Mouse (Mus musculus) CD4-positive helper T cell, adult 2 months (primary cell): ENCODE measurements around the gene Tmub2.
A peak's percentile ranks its signal among the peaks of the same experiment; 100 is the strongest.
"Not testable (repeated sequence)": the region's sequence is repeated elsewhere in the genome, so short reads cannot be mapped to it uniquely, and the experiment has no call there.

Source experiments
- DNase-seq: peaks from one replicate; pipeline ENCODE4 v3.0.0-alpha.2; 2012; ENCODE audit warnings: low read depth, missing footprints, low spot score

Gene Tmub2

DNA sequence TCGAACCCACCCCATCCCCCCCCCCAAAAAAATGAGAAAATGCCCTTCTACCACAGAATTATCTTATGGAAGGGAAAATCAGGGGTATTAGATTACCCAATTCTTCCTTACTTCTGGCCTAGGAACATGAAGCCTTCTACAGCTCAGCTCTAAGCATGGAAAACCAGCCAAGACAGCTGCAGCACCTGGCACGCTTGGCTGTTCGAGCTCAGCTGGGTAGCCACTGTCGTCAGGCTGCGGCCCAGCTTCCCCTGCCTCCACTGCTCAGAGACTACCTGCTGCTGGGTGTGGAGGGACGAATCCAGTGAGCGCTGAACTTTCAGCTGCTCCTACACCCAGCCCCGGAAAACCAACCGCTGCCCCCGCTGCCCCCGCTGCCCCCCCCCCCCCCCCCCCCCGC, 7.0 kb upstream of the Tmub2 start:
- DNase-seq = no peak

DNA sequence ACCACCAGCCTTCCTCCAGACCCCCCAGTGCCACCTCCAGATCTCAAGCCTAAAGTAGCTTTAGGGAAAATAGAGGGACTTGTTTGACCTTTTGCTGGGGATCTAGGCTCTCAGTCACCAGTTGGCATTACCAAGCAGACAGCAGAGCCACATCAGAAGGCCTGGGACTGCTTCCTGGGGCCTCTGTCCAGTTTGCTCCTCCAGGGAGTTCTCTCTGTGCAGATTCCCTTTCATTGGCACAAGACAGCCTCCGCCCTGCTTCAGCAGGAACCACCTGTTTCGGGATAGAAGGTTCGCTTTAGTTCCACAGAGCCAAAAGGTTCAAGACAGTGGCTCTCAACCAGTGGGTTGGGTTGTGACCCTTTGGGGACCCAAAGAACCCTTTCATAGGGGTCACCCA, 5.1 kb upstream of the Tmub2 start:
- no peak for DNase-seq

DNA sequence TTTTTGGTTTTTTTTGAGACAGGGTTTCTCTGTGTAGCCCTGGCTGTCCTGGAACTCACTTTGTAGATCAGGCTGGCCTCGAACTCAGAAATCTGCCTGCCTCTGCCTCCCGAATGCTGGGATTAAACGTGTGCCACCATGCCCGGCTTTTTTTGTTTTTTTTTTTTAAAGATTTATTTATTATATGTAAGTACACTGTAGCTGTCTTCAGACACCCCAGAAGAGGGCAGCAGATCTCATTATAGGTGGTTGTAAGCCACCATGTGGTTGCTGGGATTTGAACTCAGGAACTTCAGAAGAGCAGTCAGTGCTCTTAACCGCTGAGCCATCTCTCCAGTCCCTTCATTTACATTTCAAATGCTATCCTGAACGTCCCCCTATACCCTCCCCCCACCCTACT, 4.5 kb upstream of the Tmub2 start:
- not testable (repeated sequence) for DNase-seq

DNA sequence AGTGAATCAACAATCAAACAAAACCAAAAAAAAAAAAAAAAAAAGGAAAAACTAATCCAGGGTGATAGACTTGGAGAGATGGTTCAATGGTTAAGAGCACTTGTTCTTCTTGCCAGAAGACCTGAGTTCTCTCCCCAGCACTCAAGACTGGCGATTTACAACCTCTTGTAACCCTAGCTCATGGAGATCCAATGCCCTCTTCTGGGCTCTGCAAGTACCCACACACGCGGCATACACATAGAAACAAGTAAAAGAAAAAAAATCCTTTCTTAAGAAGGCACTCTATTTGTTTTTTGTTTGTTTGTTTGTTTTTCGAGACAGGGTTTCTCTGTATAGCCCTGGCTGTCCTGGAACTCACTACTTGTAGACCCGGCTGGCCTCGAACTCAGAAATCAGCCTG, 809 bp upstream of the Tmub2 start:
- peak; percentile 31 for DNase-seq

DNA sequence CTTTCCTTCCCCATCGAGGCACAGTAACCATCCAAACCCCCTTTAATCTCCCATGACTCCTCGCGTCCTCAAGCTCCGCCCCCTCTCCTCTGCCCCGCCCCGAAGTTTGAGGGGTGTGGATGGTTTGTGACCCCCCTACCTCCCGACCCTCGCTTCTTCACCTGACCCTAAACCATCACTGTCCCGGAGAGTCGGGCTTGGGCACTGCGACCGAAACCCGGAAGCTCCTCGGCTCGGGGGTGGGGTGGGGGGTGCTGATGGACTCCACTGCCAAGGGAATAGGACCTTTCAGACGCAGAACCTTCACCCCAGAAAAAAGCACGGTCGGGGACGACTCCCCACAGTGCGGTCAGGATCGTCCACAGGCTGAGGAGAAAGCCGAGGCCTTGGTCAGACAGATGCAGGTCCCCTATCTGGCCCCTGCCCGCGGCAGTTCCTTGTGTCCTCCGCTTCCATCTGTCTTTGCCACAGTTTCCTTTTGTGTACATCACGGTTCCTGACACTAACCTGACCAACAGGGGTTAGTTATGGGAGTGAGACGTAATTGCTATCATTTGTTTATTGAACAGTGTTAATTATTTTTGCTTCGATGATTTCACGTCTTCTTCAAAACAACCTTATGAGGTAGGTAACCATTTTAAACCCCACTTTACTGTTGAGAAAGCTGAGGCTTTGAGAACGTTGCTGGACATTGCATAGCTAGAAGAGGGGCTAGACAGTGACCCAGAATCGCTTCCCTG, 534 bp downstream of the Tmub2 start:
- no peak for DNase-seq

DNA sequence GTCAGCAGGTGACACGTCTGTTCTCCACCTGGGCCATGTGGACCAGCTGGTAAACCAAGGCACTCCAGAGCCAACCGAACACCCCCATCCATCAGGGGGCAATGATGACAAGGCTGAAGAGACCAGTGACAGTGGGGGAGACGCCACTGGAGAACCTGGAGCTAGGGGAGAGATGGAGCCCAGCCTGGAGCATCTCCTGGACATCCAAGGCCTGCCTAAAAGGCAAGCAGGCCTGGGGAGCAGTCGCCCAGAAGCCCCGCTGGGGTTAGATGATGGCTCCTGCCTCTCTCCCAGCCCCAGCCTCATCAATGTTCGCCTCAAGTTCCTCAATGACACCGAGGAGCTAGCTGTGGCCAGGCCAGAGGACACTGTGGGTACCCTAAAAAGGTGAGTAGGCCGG, 2.8 kb downstream of the Tmub2 start:
- no peak for DNase-seq

DNA sequence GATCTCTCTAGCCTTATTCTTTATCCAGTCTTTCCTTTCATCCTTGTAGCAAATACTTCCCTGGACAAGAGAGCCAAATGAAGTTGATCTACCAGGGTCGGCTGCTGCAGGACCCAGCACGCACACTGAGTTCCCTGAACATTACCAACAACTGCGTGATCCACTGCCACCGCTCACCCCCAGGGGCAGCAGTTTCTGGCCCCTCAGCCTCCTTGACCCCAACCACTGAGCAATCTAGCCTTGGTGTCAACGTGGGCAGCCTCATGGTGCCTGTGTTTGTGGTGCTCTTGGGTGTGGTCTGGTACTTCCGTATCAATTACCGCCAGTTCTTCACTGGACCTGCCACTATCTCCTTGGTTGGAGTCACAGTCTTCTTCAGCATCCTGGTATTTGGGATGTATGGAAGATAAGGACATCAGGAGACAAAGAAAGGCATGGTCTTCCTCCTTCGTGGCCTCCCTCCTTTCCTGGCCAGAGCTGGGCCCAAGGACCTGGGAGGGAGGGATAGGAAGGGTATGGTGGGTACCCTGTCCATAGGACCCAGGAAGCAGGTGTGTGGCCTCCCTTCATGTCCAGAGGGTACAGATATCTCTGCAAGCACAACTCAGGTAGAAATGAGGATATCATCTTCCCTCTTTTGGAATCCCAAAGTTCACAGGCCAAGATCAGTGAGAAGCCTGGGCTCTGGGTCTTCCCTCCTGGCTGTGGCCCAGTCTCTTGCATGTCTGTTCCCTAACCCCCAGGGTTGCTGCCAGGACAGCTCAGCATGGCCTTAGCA, 3.5 kb downstream of the Tmub2 start:
- no peak for DNase-seq

DNA sequence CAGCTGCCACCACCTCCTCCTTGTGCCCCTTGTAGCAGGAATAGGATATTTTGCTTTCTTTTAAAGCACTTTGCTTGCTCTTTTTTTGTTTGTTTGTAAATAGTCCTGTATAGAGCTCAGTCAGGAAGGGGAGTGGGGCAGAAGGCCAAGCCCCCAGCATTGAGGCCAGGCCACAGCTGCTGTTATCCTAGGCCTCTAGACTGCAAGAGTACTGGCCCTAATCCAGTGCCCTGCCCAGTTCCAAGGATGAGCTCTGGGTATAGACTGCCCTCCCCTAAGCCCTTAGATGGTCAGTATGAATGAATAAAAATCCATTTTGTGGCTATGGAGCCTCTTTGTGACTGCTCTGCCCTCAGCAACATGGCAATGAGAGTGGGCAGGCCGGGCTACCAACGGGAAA, 4.2 kb downstream of the Tmub2 start:
- no peak for DNase-seq

DNA sequence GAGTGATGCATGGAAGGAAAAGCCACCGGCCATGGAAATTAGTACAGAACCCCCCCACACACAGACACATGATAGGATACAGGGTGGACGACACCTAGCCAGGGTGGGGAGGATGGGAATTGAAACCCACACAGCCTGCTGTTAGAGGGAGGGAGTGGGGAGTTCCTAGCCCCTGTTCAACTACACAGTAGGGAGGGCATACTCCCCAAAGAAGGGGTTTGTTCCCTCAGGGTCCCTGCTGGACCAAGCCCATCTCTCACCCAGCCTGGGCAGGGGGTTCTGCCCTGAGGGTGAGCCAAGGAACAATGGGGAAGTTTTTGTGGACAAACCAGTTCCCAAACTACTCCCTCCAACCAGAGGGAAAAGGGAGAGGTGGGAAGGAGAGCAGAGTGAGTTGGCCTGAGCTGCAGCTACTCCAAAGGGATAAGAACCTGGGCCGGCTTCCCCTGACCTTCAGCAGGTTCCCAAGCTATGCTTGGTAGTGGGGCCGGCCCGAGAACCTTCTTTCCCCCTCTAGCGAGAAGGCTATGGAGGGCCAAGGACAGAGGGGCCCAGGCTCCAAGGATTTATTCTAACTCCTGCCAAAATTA, 4.9 kb downstream of the Tmub2 start:
- no peak for DNase-seq

DNA sequence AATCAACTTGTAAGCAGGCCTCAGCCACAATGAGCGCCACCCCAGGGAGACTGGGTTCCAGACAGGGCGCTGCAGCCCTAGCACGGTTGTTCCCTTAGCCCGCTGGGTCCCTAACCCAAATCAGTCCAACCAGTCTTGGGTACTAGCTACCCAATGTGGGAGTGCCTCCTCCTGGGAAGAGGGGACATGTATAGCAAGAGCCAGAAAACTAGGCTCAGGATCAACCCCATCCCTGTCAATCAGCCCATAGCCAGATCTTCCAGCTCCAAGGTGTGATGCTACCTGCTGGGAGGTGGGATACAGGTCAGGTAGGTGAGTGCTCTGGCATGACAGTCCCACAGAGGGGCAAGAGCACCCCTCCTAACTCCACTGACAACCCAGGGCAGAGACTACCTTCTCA, 5.4 kb downstream of the Tmub2 start:
- no peak for DNase-seq

DNA sequence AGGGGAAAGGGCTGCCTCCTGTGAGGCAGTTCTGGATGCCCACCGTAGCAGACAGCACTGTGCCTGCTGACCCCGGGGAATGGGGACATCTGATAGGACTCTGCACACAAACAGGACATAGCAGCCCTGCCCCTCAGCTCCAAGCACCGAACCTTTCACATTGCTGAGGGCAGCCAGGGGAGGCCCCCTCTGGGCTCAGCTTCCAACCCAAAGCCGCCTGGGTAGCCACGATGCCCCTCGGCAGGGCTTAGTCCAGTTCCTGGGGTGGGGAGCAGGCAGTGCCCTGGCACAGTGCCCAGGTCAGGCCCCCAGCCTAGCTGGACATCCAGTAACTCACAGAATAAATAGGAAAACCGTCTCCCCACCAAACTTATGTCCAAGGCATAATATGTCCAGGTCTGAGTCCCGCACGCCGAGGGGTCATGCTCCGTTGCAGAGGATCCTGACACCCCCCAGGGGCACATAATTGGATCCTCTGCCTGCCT, 6.4 kb downstream of the Tmub2 start:
- DNase-seq = no peak

DNA sequence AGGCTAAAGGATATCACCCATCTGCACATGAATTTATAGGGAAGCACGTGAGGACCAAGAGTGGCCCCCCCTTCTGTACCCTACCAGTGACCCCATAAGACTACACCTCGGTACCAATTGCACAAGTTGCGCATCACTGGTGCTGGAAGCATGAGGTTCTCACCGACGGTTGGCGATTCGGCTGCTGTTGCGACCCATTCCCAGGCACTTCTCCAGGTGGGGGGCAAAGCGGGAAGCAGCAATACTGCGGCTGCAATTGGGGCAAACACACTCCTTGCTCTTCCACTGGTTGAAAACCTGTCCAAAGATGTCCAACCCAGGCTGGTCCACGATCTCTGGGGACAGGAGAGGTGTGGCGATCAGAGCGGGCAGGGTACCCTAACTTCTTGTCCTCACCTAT, 9.2 kb downstream of the Tmub2 start:
- no peak for DNase-seq

DNA sequence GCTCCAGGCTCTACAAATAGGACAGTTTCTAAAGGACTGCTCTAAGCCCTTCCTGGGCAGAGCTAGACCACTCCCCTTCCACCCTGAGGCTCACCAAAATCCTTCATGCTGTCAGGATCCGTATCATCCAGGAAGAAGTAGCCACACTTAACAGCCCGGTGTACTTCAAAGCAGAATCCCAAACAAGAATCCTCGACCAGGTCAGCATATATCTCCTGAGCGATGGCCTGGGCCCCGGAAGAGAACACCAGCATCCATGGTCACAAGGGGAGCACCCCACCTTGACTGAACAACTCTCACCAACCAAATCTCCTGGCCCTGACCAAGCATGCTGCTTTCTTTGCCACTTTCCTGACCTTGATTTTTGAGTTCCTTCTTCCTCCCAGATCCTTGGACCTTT, 9.7 kb downstream of the Tmub2 start:
- no peak for DNase-seq

DNA sequence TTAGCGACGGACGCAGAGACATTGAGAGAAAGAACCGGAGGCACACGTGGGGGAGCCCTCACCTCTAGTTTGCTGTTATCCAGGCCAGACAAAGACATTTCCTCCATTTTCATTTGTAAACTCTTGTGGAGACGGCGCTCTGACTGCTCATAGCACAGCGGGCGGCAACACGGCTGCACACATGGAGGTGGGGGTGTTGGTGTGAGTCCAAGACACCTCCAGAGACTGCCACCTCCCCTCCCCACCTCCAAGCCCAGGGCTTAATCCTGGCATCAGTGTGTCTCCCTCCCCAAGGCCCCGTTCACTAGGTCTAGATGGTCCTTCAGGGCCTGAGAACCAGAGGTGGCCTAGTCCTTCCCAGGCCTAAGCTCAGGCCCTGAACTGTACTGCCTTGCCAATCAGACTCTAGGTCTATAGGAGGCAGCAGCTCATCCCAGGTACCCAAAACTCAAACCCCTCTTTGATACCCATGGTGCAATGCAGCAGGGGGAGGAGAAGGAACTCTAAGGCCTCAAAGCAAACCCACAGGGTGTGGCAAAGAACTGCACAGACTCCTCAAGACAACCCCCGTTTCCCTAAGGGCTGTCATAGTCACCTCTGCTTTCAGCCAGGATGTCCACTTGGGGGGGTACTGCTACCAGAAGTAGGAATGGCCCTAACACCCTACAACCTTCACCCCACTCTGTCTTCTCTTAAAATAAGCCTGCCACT, 10.3 kb downstream of the Tmub2 start:
- DNase-seq = peak; percentile 87

DNA sequence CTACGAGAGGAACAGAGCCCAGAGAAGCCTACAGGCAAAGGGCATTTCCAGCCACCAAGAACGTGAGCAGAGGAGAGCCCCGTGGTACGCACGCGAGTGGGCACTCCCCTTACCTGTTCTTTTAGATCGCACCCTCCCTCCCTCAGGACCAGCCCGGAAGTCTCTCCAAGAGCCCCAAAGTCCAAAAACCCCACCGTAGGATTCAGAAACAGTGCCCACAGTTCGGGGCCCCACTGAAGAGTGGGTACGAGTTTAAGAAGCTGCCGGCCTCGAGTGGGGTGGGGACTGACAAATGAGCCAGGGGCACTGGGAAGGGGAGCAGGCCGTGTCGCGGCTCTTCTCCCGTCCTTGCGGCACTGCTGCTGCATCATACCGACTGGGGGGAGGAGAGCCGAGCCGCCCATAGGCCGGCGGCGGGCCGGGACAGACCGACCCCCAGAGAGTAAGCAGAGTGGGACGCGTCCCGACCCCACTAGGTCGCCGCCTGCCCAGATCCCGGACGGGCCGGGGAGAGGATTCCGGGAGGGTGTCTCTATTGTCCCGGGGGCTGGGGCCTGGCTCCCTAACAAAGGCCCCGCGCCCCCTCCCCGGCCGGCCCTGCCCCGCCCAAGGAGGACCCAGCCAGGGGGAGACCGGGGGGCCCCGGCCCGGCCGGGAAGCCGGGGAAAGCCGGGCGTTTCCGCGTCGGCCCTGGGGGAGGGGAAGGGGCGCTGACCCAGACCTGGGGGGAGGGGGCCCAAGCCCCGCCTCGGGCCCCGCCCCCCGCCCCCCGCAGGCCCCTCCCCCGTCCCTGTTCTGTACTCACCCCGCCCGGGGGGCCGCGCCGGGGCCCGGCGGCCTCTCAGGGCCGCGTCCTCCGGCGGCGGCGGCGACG, 11.1 kb downstream of the Tmub2 start:
- peak; percentile 77 for DNase-seq

DNA sequence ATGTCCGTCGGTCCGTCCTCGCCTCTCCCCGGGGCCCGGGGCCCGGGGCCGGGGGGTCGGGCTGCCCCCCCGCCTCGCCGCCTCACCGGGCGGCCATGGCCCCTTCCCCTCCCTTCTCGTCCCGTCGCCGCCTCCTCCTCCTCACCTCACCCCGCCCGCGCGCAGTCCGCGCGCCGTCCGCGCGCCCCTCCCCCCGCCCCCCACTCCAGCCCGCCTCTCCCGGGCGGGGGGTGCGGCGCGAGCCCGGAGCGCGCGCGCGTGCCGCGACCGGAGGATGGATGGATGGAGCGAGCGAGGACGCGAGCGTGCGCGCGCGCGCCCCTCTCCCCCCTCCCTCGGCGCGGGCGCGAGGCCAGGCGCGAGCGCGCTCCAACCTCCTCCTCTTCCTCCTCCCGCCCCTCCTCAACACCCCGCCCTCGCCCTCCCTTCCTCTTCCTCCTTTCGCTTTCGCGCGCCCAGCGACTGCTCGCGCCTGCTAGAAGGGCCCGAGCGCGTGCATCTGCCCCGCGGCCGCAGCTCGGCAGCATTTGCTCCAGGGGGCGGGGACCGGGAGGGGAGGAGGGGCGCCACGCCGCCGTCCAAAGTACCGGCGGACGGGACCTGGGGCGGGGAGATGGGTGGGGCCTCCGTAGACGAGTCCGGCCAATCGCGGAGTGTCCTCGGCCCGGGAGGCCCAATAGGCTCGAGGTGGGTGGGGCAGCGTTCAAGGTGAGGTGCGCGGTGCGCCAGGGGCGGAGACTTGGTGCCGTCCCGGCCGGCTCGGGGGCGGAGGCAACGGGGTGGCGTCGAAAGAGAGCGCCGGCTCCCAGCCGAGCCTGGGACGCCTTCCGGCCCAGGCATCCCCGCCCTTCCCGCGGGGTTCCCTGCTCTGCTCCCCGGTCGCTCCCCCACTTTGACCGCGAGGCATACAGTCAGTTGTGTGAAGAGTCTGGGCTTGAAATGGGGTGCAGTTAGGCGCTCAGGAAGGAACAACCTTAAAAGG, 12.1 kb downstream of the Tmub2 start, which contains the start of gene Atxn7l3:
Gene Atxn7l3 (minus strand): TSS at position 141 of the 982 bp plus-strand sequence.
- DNase-seq = peak; percentile 99

DNA sequence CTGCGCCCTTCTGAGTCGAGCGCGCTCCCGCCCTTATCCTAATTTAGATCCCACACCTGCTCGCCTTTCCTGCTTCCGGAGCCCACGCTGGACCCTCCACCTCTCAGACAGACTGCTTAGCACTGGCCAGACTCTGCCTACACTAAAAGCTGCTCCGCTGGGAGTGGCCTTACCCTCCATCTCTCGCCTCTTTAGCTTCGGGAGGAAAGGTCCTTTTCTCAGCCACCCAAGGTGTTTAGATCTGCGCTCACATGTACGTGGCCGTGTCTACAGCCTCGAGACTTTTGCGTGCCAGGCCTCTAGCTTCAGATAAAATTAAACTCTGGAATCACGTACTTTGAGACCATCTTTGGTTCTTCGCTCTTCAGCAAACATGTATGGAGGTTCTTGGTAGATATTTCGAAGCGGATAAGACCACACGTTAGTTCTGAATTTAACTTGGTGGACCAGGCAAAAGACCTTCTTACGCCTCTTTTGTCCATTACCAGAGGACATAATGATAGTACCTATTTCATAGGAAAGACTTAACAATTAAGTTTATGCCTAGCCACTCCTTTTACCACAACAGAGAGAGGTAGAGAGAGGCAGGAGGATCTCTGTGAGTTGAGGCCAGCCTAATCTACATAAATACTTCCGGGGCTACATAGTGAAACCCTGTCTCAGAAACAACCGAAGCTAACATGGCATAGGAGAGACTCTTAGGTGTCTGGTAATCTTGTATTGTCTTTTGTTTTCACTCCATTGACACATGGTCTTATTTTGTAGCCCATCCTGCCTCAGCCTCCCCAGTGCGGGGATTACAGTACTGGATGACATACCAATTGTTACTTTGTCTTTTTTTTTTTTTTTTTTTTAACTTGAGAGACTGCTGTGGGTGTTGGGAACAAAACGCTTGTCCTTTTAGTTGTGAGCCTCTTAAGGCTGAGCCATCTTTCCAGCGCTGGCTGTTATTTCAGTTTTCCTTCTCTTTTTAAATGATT, 13.1 kb downstream of the Tmub2 start:
- peak; percentile 72 for DNase-seq

DNA sequence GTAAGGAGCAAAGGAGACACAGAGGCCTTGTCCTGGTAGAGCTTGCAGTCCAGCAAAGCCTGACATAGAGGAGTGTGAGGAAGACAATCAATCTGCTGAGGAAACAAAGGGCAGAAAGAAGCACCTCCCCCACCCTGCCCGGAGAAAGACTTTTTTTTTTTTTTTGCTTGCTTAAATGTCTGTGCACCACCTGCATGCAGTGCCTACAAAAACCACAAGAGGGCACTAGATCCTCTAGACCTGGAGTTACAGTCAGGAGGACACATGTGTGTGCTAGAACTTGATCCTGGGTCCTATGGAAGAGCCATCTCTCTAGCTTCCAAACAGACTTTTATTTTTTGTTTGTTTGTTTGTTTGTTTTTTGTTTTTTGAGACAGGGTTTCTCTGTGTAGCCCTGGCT, 15.1 kb downstream of the Tmub2 start:
- peak; percentile 80 for DNase-seq

DNA sequence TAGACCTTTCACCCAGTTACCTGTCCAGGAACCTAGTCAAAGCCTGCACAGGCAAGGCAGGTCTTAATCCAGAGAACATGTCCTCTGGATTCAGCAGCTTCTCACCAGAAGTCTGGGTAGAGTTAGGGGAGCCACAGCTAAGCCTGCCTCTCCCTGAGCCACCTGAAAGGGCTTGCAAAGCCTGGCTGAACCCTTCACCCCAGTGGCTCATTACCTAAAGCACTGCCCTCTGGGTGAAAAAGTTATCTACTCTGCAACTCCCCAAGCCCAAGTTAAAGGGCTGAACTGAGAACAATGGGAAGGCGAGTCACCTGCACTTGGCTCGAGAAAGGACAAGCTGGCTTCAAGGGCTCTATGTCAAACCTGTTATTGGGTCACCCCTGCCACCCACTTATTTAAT, 19.4 kb downstream of the Tmub2 start:
- no peak for DNase-seq
